Mouse (Mus musculus) midbrain, embryonic 12.5 days (tissue): ENCODE data around the gene Gm20388. TPM values are rescaled to one million over a fixed set of nuclear protein-coding genes. Genes with fewer than 3 reads are reported as not detected.
"Not testable (repeated sequence)": the region's sequence is repeated elsewhere in the genome, so short reads cannot be mapped to it uniquely, and the experiment has no call there.

Source experiments
- ATAC-seq: fragments of 200-750 bp; cut with Nextera tagmentation; 2 replicates; pipeline ENCODE4 v1.8.0; 2017; ENCODE audit warnings: low read depth, moderate TSS enrichment, moderate library complexity; ENCODE audit not compliant: low FRiP score
- H3K27ac ChIP-seq: fragments of 300-500 bp; sonication (generic); replicated peaks from 2 replicates; pipeline ENCODE4 v1.5.1; 2016; ENCODE audit warnings: mild to moderate bottlenecking
- H3K27me3 ChIP-seq: fragments of 300-500 bp; sonication (generic); 2 replicates; pipeline ENCODE4 v1.6.1; 2016; ENCODE audit warnings: mild to moderate bottlenecking
- H3K36me3 ChIP-seq: fragments of 300-500 bp; sonication (generic); 2 replicates; pipeline ENCODE4 v1.6.1; 2016
- H3K4me1 ChIP-seq: fragments of 300-500 bp; sonication (generic); 2 replicates; pipeline ENCODE4 v1.6.1; 2016
- H3K4me2 ChIP-seq: fragments of 300-500 bp; sonication (generic); replicated peaks from 2 replicates; pipeline ENCODE4 v1.6.1; 2016; ENCODE audit warnings: mild to moderate bottlenecking, moderate library complexity
- H3K4me3 ChIP-seq: fragments of 300-500 bp; sonication (generic); 2 replicates; pipeline ENCODE4 v1.5.1; 2016; ENCODE audit warnings: mild to moderate bottlenecking
- H3K9ac ChIP-seq: fragments of 300-500 bp; sonication (generic); replicated peaks from 2 replicates; pipeline ENCODE4 v1.6.1; 2016; ENCODE audit warnings: mild to moderate bottlenecking, moderate library complexity
- H3K9me3 ChIP-seq: fragments of 300-500 bp; sonication (generic); 2 replicates; pipeline ENCODE4 v1.6.1; 2016; ENCODE audit warnings: mild to moderate bottlenecking
- WGBS: fragments of 180-500 bp; shearing (Covaris S2); methylation state at CpG from one replicate; pipeline ENCODE4 v1.1.7; 2016; 5-methylcytosine and 5-hydroxymethylcytosine counted together
- polyA plus RNA-seq: library from polyadenylated mRNA; unstranded; fragments of >200 nt; fragmentation: Nextera tagmentation; extraction: Ambion mirVana; gene quantifications from 2 replicates; pipeline ENCODE4 v1.2.1, GENCODE M21; 2016

The Gm20388 gene
- polyA plus RNA-seq, 1 experiment from 2014 or later: not detected

DNA sequence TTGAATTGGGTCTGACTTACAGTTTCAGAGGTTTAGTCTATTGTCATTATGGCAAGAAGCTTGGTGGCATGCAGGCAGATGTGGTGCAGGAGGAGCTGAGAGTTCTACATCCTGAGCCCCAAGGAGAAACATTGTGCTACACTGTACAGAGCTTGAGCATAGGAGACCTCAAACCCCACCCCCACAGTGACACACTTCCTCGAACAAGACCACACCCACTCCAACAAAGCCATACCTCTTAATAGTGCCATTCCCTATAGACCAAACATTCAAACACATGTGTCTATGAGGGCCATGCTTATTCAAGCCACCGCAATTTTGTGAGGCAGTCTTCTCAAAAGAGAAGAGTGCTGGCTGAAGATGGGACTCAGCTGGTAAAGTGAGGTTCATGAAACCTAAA lies 3890.9 kb downstream of the Gm20388 start:
- Histone ChIP-seq H3K9me3 (no peaks in the 10 kb centered on the region), H3K27ac (no peak overlapping the region), H3K4me2 (no peak overlapping the region), H3K4me3 (no peak overlapping the region), H3K9ac (no peak overlapping the region), H3K27me3 (no peaks in the 10 kb centered on the region), H3K36me3 (no peaks in the 10 kb centered on the region), H3K4me1 (peaks cover 10% of the 10 kb centered on the region)
- 90% methylated on average over 2 of the region's 2 CpGs for WGBS
- ATAC-seq: no peak

DNA sequence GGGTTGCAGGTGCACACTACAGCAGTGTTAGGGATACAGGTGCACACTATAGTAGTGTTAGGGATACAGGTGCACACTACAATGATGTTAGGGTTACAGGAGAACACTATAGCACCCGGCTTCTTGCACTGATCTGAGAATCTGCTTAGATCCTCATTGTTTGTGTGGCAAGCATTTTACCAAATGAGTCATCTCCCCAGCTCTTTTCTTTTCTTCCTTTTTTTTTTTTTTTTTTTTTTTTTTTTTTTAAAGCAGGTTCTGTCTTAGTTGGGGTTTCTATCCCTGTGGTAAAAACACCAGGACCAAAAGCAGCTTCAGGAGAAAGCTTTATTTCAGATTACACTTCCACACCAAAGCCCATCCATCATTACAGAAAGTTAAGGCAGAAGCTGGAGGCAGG lies 3893.0 kb downstream of the Gm20388 start:
- 77% methylated on average over 1 of the region's 1 CpGs for WGBS
- H3K27me3 ChIP-seq: 0 out of 2 replicates have a peak, but pooled peaks cover 3% of the 10 kb centered on the region
- no peak overlapping the region for H3K4me3 ChIP-seq
- no peak for ATAC-seq
- no peaks in the 10 kb centered on the region for H3K9me3 ChIP-seq
- no peak overlapping the region for H3K4me2 ChIP-seq
- H3K36me3 ChIP-seq: no peaks in the 10 kb centered on the region
- H3K9ac ChIP-seq: no peak overlapping the region
- H3K4me1 ChIP-seq: peaks cover 26% of the 10 kb centered on the region
- H3K27ac ChIP-seq: no peak overlapping the region

DNA sequence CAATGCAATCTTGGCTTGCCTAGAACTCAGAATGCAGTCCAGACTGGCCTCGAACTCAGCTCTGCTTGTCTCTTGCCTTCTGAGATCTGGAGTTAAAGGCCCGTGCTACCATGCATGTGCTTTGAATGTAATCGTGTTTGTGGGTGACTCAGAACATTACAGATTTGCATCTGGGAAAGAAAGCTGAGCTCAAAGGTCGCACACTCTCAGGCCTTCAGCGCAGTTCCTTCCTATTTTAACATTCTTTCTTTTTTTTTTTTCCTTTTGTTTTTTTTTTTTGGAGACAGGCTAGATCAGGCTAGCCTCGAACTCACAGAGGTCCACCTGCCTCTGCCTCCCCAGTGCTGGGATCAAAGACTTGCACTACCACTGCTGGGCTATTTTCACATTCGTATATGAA lies 3893.9 kb downstream of the Gm20388 start:
- no peak for ATAC-seq
- 0 out of 2 replicates have a peak, but pooled peaks cover 3% of the 10 kb centered on the region for H3K27me3 ChIP-seq
- peaks cover 26% of the 10 kb centered on the region for H3K4me1 ChIP-seq
- H3K27ac ChIP-seq: no peak overlapping the region
- no peak overlapping the region for H3K4me3 ChIP-seq
- no peaks in the 10 kb centered on the region for H3K36me3 ChIP-seq
- WGBS: 76% methylated on average over 7 of the region's 7 CpGs
- no peak overlapping the region for H3K4me2 ChIP-seq
- H3K9me3 ChIP-seq: no peaks in the 10 kb centered on the region
- no peak overlapping the region for H3K9ac ChIP-seq

DNA sequence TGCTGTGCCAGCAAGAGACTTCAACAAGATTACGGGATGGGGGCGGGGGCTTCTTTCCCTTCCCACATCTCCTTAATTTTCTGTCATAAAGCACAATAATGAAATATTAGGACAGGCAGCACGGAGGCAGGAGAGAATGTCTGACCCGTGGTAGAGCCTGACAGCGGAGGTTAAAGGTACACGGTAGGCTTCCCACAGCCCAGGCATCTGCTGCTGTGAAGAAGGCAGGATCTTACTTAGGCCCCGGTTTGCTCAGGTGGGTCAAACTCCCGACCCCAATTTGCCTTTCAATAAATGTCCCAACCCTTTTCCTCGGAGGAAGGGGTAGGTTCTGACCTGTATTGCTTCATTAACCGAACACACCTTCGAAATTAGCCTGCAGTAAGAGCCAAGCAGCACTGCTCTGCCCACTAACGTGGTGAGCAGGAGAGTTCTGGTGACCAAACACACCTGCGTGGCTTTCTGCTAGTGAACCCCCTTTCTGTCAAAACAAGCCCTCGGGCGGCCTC lies 3894.6 kb downstream of the Gm20388 start:
- Histone ChIP-seq H3K27ac (peak overlapping the region; percentile 71), H3K36me3 (no peaks in the 10 kb centered on the region)
- WGBS: 14% methylated on average over 15 of the region's 15 CpGs

DNA sequence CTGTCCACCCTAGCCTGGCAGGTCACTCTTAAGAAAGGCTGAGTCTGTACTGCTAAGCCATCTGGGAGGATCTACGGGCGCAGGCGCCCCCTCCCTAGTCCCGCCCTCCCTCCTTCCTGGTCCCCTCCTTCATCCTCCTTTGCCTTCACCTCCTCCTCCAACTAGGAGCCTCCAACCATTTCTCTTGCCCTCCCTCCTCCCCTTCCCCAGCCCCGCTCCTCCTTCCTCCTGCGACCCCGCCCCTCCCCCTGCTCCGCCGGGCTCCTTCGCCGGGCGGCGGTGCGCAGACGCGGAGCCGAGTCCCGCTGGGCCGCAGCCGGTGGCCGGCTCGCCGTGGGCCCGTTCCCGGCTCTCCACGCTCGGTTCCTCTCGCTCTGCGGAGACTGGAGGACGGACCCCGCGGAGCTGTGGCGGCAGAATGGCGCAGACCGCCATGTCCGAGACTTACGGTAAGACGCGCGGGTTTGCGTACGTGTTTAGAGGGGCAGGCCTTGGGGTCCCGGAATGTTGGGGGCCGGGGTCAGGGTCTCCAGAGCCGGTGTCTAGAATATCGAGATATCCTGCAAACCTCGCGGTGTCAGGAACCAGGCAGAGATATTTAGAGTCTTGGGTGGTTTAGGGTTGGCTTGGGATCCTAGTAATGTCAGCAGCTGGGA lies 3895.2 kb downstream of the Gm20388 start, which contains the start of gene Rab4a:
Gene Rab4a (plus strand): TSS at position 268 of the 656 bp plus-strand sequence.
- Histone ChIP-seq H3K9ac (peak within 1 kb of the TSS; percentile 85), H3K27ac (peak within 1 kb of the TSS; percentile 88), H3K4me1 (peaks cover 26% of the 10 kb centered on the region), H3K36me3 (no peaks in the 10 kb centered on the region), H3K27me3 (0 out of 2 replicates have a peak, but pooled peaks cover 3% of the 10 kb centered on the region), H3K4me3 (peak within 1 kb of the TSS; percentile 83), H3K4me2 (peak within 1 kb of the TSS; percentile 73), H3K9me3 (no peaks in the 10 kb centered on the region)
- 0% methylated on average over 48 of the region's 48 CpGs for WGBS
- ATAC-seq: peak; percentile 93

More for the DNA sequence above, 3894.6 kb downstream of the Gm20388 start:
- H3K9ac ChIP-seq: peak overlapping the region; percentile 85
- 0 out of 2 replicates have a peak, but pooled peaks cover 3% of the 10 kb centered on the region for H3K27me3 ChIP-seq
- H3K9me3 ChIP-seq: no peaks in the 10 kb centered on the region
- ATAC-seq: peak; percentile 19
- peak overlapping the region; percentile 83 for H3K4me3 ChIP-seq
- H3K4me2 ChIP-seq: peak overlapping the region; percentile 73
- peaks cover 26% of the 10 kb centered on the region for H3K4me1 ChIP-seq

DNA sequence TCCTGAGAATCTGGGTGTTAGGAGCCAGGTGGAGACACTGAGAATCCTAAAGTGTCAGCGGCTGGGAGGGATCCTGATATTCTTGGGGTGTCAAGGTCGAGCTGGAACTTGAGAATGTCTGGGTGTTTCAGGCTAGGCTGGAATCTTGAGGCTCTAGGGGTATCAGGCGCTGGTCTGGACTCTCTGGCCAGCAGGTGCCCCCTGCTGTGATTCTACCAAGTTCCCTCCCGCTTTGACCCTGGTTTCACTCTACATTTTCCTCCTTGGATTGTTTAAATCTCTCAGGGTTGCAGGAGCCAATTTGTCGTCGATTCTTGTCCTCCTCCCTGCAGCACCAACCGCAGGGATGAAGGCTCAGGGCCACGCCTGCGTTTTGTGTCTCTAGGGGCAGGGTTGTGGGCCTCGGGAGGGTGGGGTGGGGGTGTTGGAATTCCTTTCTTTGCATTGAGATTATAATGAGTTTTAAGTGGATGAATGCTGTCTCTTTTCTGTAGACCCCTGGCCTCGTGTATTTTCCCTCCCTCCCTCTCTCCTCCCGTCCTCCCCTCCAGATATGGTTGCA lies 3895.8 kb downstream of the Gm20388 start:
- peak overlapping the region; percentile 73 for H3K4me2 ChIP-seq
- H3K27ac ChIP-seq: peak overlapping the region; percentile 88
- under 1% methylated on average over 12 of the region's 12 CpGs for WGBS
- no peaks in the 10 kb centered on the region for H3K9me3 ChIP-seq
- no peak for ATAC-seq
- H3K9ac ChIP-seq: peak overlapping the region; percentile 85
- H3K4me1 ChIP-seq: peaks cover 26% of the 10 kb centered on the region
- H3K36me3 ChIP-seq: 0 out of 2 replicates have a peak, but pooled peaks cover 2% of the 10 kb centered on the region
- H3K27me3 ChIP-seq: 0 out of 2 replicates have a peak, but pooled peaks cover 3% of the 10 kb centered on the region
- H3K4me3 ChIP-seq: peak overlapping the region; percentile 83

DNA sequence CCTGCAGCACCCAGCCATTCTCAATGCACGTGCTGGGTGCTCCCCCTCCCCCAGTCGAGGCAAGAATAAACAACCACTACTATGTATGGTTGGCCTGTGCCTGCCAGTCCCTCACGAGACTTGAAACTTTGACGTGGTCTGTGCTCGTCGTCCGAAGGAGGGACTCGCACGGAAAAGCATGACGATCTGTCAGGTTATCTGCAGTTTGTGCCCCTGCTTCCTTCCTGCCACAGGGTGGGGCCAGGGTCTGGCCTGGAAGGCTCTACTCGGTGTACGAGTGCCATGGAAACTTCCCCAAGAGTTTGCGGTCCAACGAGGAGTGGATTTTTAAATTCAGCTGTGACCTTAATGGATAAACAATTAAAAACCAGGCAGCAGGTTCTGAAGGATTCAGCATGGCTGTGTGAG lies 3896.4 kb downstream of the Gm20388 start:
- 9% methylated on average over 14 of the region's 14 CpGs for WGBS
- H3K4me2 ChIP-seq: peak overlapping the region; percentile 73
- H3K4me3 ChIP-seq: peak overlapping the region; percentile 83
- H3K4me1 ChIP-seq: peaks cover 26% of the 10 kb centered on the region
- peak overlapping the region; percentile 85 for H3K9ac ChIP-seq
- 0 out of 2 replicates have a peak, but pooled peaks cover 2% of the 10 kb centered on the region for H3K36me3 ChIP-seq
- 0 out of 2 replicates have a peak, but pooled peaks cover 3% of the 10 kb centered on the region for H3K27me3 ChIP-seq
- H3K9me3 ChIP-seq: no peaks in the 10 kb centered on the region
- H3K27ac ChIP-seq: 0 out of 2 replicates have a peak overlapping the region, but pooled peaks have one; percentile 4
- 0 out of 2 replicates have a peak, but pooled peaks have one; percentile 13 for ATAC-seq

DNA sequence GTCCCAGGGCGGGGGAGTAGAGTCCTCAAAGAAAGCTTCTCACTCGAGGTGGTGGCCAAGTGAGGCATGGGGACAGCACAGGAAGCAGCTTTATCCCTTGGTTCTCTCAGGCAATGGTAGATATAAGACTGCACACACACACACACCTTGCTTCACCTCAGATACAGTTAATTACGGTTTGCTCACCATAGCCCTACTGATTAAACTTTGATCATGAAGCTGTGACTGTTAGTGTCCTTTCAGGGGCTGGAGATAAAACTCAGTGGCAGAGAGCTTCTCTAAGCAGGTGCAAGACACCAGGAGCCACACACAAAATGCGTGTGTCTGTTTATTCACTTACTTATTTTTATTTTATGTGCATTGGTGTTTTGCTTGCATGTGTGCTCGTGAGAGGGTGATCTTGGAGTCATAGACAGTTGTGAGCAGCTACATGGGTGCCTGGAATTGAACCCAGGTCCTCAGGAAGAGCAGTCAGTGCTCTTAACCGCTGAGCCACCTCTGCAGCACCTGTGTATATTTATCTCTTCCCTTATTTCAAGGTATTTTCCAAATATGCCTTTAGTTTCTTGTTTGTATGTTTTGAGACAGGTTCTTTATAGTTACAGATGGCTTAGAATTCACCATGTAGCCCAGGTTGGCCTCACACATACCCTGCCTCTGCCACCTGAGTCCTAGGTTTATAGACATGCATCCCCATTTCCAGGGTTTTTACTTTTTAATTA lies 3897.4 kb downstream of the Gm20388 start:
- 0 out of 2 replicates have a peak overlapping the region, but pooled peaks have one; percentile 85 for H3K9ac ChIP-seq
- ATAC-seq: no peak
- H3K4me2 ChIP-seq: peak overlapping the region; percentile 73

DNA sequence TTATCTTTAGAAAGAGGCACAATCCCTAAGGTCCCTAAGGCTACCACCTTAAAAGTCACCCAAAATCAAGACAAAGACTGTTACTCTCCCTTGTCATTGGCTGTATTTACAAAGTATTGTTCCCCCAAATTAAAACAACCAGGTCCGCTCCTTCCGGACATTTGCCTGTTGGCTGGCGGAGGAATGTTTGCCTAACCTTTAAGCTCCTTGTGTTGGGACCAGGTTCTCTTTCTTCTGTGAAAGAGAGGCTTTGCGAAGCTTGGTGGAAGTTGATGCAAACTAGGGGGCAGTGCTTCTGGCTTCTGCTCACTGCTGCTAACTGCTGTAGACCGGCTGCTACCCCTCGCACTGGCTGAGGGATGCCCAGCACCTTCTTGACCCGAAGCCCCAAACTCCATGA lies 3898.0 kb downstream of the Gm20388 start:
- ATAC-seq: no peak
- Histone ChIP-seq H3K4me1 (peaks cover 26% of the 10 kb centered on the region), H3K27ac (no peak overlapping the region), H3K27me3 (0 out of 2 replicates have a peak, but pooled peaks cover 3% of the 10 kb centered on the region), H3K36me3 (0 out of 2 replicates have a peak, but pooled peaks cover 2% of the 10 kb centered on the region), H3K9ac (no peak overlapping the region), H3K4me3 (no peak overlapping the region), H3K4me2 (no peak overlapping the region), H3K9me3 (no peaks in the 10 kb centered on the region)
- WGBS: 65% methylated on average over 7 of the region's 7 CpGs

More for the DNA sequence above, 3897.4 kb downstream of the Gm20388 start:
- Histone ChIP-seq H3K27ac (no peak overlapping the region), H3K9me3 (no peaks in the 10 kb centered on the region), H3K4me1 (peaks cover 26% of the 10 kb centered on the region), H3K36me3 (0 out of 2 replicates have a peak, but pooled peaks cover 2% of the 10 kb centered on the region), H3K27me3 (0 out of 2 replicates have a peak, but pooled peaks cover 3% of the 10 kb centered on the region), H3K4me3 (peak overlapping the region; percentile 83; the same call in 1 of the 2 replicates)
- 66% methylated on average over 6 of the region's 6 CpGs for WGBS

DNA sequence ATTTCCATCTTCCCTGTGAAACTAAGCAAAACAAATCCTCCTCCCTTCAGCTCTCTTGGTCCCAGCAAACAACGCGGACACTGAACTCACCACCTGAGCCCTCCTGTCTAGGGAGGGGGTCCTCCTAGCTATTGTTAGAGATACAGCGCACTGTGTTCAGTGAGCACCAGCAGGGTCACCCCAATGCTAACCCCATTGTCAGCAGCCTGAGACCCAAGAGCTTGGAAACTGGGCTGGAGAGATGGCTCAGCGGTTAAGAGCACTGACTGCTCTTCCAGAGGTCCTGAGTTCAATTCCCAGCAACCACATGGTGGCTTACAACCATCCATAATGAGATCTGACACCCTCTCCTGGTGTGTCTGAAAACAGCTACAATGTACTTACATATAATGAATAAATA lies 3898.7 kb downstream of the Gm20388 start:
- H3K9me3 ChIP-seq, H3K27me3 ChIP-seq, H3K4me2 ChIP-seq, ATAC-seq, H3K27ac ChIP-seq, H3K4me3 ChIP-seq, H3K9ac ChIP-seq, H3K36me3 ChIP-seq: not testable (repeated sequence)
- H3K4me1 ChIP-seq: peaks cover 26% of the 10 kb centered on the region
- 85% methylated on average over 4 of the region's 4 CpGs for WGBS

DNA sequence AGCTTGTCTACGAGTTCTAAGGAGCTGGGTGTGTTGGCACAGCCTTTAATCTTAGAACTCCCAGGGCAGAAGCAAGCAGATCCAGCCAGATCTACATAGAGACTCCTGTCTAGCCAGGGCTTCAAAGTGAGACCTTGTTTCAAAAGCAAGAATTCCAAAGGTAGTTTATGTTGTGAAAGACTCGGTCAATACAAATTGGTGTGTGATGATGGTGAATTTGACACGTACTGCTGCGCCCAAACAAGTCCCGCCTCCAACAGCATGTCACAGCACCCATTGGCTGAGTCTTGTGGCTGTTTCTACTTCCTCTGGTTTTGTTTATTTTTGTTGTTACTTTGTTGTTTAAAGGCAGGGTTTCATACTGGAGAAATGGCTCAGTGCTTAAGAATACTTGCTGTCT lies 3901.6 kb downstream of the Gm20388 start:
- H3K27ac ChIP-seq: no peak overlapping the region
- no peak overlapping the region for H3K4me2 ChIP-seq
- H3K4me3 ChIP-seq: no peak overlapping the region
- no peak overlapping the region for H3K9ac ChIP-seq
- H3K9me3 ChIP-seq: no peaks in the 10 kb centered on the region
- no peak for ATAC-seq
- H3K36me3 ChIP-seq: peaks cover 9% of the 10 kb centered on the region; the same call in 1 of the 2 replicates
- H3K4me1 ChIP-seq: peaks cover 9% of the 10 kb centered on the region
- 93% methylated on average over 5 of the region's 5 CpGs for WGBS
- H3K27me3 ChIP-seq: 0 out of 2 replicates have a peak, but pooled peaks cover 3% of the 10 kb centered on the region
